Mouse (Mus musculus) testis, postnatal 14 days (tissue): ENCODE results near the gene Ttll5.

ENCODE experiments used
- DNase-seq: peaks from one replicate; pipeline ENCODE4 v3.0.0; 2021; ENCODE audit warnings: low spot score

Gene Ttll5

DNA sequence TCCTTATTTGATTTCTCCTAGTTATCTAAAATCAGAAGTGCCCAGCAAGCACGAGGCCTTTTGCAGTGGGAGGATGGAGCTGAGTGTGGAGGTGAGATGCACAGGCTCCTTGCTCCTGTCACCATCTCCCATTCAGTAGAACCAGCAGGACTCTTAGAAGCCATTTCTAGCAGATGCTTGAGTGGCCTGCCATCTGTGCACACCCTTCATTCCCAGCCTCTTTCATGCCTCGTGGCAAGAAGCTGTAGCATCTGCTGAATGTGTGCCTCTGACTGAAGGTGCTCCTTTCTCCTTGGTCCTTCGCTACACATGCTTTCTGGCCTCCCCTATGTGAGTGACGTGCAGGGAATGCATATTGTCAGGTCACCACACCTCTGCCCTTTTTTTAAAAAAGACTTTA lies 143.9 kb downstream of the Ttll5 start:
- no peak for DNase-seq

- DNase-seq: no peak
These were observed 145.1 kb downstream of the Ttll5 start for GRCm38 (mm10) chr12:85969571-85969970.

- no peak for DNase-seq
These were observed 145.7 kb downstream of the Ttll5 start for GRCm38 (mm10) chr12:85970191-85970590.

GRCm38 (mm10) chr12:85970803-85971202 lies 146.3 kb downstream of the Ttll5 start:
- no peak for DNase-seq

DNA sequence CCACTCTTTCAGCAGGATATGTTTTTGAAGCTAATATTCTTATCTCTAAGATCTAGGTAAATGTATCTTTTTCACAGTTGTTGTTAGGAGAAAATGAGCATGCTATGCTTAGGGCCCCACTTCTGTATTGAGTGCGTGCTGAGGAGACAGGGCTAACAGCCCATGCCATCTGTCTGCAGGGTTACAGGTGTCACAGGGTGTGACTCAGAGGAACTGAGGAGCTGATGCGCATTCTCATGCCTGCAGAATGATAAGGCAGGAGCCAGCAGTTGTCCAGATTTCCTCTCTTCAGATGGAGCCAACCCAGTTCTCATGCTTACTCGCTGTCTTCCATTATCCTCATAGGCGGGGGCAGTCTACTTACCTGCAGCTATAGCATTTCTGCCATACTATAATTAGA lies 147.2 kb downstream of the Ttll5 start:
- DNase-seq: no peak

- DNase-seq: no peak
These were observed 149.1 kb downstream of the Ttll5 start for GRCm38 (mm10) chr12:85973526-85973925.

GRCm38 (mm10) chr12:85974030-85974429 lies 149.6 kb downstream of the Ttll5 start:
- DNase-seq: no peak

- no peak for DNase-seq
These were observed 155.5 kb downstream of the Ttll5 start for GRCm38 (mm10) chr12:85979996-85980395.

- DNase-seq: no peak
These were observed 161.1 kb downstream of the Ttll5 start for GRCm38 (mm10) chr12:85985524-85985923.

- no peak for DNase-seq
These were observed 161.6 kb downstream of the Ttll5 start for GRCm38 (mm10) chr12:85986024-85986423.

DNA sequence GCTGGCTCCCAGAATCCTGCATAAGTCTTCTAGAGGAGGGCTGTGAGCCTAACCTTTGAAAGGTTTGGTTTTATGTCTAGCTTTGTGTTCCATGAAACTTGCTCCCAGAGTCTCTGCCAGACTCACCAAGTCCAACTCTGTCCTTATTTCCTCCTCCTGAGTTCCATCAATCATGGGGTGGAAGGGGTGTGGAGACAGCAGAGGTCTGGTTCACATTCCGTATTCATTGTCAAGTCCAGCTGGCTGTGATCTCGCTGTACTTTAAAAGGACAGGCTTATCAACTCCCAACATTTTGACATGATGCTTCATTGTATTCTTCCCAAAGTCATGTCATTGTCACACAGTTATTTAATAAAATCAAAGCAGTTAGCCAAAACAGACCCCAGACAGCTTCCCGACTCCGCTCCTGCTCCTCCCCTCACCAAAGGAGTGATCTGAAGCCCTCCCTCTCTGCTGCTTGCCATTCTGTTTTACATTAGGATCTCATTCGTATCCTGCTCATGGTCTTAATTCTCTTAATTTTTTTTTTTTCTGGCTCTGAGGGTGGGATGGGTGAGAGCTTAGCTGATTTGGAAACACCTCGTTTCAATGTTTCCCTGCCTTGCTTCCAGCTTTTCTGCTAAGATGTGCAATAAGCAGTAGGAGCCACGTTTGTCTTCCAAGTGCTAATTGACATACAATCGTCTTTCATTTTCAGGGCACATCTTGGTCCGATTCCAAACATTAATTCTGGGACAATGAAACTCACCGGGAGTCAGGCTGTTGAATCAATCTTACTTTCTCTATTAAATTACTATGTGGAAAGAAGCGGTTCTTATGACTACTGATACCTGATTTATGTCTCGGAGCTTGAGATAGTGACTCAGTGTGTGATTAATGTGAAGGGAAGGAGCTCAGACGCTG lies 162.3 kb downstream of the Ttll5 start:
- DNase-seq: peak; percentile 25

DNA sequence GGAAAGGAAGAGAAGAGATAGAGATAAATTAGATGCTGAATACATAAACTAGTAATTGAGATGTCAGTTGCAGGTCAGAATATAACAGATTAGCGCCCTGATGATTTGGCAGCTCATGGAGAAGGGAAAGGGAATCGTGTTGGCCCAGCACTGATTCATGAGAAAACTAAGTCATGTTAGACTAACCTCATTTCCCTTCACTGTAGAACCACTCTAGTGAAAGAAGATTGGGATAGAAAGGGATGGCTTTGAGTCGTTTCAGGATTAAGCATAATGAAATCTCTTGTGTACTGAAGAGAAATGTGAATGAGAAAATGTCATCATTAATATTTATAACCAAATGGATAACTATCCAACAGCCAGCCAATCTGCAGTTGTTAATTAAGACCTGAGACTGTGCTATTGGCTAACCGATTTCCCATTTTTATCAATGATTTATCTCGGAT lies 163.0 kb downstream of the Ttll5 start:
- DNase-seq: no peak

DNA sequence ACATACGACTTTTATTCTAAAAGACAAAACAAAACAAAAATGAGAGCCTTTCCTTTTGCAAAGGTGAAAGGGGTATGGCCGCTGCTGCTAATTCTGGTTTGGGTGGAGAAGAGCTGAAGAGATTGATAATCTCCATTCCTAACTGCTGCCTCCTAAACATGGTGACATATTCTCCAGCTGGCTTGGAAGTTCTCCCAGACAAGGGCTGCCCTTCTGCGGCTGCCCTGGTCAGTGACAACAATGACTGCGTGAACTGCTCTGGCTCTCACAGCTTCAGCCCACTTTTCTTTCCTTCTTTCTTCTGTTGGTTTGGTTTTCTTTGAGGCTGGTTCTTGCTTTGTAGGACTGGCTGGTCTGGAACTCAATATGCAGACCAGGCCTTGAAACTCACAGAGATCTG lies 163.7 kb downstream of the Ttll5 start:
- no peak for DNase-seq

DNA sequence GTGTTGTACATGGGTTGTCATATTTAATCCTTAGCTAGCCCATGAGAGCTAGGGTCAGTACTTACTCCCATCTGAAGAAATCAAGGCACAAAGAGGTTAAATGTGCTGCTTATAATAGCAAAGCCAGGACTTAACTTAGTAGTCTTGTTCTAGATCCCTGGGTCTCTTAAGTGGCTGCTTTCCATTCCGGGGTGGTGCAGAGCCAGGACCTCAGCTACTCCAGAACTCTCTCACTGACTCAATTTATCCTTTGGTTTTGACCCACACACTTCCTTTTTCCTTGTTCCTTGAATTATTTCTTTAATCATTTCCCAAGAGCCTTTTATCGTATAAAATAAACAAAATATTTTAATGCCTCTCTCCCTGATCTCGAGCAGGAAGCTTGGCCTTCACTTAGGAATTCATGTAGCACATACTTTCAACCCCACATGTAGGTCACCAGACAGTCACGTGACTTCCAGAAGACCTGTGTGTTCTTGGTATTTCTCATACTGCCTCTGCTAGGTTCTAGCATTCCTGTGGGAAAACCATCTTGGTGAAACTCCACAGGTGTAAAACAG lies 164.4 kb downstream of the Ttll5 start:
- DNase-seq: no peak

- no peak for DNase-seq
These were observed 167.8 kb downstream of the Ttll5 start for GRCm38 (mm10) chr12:85992013-85992837.

GRCm38 (mm10) chr12:85992838-85993234 lies 168.4 kb downstream of the Ttll5 start:
- no peak for DNase-seq

DNA sequence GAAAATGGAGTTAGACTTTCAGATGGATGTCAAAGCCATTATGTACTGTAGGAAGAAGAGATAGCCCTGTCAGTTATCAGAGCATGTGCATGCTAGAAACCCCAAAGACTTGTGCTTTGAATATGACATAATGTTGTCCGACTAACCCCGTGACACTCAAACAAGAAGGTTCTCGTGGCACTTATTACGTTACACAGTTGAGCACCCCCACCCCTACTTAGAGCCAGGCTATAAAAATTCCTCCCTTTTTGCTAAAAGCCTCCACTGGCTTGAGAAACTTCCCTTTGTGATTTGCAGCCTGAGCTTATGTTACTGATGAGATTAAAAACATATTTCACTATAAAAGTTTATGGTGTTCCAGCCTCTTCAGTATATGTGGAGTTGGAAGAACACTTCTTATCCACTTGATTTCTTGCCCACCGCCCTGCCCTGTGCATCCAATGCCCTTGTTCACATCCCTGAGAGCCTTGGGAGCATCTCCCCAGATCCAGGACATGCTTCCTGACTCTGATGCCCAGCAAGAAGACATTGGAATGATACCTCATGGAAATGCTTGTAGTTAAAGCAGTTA lies 169.4 kb downstream of the Ttll5 start:
- DNase-seq: no peak

GRCm38 (mm10) chr12:86000641-86001073 lies 176.2 kb downstream of the Ttll5 start:
- DNase-seq: peak; percentile 48

DNA sequence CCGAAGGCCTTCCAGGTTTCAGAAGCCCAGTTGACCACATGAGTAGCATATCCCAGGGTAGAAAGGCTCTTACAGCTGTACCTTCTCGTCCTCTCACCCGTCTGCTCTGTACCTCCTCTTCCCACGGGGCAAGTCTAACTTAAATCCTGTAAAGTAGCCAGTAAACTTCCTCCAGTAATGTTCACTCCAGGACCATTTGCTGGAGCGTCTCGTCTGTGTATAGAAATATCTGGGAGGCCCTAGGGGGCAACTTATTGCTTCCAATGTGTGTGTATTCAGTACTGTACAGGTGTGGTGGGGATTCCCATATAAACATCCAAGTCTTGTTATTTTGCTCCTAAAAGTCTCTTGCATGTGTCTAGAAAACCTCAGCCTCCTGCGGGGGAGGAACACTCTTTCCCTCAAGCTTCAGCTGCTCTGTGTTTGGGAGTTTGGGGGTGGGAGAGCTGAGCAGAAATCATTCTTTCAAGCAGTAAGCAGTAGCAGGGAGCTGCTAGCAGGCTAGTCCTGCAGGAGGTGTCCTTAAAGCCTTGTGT lies 176.7 kb downstream of the Ttll5 start:
- DNase-seq: peak; percentile 45

DNA sequence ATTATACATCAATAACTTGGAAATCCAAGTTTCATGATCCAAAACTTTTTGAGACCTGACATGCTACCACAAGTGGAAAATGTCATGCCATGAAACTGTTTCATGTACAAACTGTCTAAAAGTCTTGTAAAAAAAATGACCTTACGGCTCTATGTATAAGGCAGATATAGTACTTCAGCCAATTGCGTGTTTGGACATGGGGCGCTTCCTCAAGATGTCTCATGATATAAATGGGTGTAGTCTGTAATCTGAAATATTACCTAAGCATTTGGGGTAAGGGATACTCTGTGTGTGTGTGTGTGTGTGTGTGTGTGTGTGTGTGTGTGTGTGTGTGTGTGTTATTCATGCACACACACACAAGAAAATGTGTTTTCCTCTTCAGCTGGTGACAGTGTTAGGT lies 180.2 kb downstream of the Ttll5 start:
- DNase-seq: no peak

DNA sequence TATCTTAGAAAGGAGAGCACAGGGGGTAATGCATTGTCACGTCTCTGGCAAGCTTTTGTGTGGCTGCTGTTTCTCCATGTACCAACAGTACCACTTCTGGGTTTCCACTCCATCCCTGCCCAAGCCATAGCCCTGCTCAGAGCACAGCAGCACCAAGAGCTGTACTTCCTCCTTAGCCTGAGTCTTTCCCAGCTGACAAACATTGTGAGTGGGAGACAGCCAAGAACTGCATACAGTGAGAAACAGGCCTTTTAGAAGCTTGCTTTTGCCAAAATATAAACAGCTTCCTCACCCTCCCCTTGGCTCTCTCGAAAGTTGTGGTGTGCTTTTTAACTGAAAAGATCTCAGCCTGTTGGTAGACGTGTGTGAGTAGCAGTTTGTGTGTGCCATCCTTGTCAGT lies 182.9 kb downstream of the Ttll5 start:
- no peak for DNase-seq

DNA sequence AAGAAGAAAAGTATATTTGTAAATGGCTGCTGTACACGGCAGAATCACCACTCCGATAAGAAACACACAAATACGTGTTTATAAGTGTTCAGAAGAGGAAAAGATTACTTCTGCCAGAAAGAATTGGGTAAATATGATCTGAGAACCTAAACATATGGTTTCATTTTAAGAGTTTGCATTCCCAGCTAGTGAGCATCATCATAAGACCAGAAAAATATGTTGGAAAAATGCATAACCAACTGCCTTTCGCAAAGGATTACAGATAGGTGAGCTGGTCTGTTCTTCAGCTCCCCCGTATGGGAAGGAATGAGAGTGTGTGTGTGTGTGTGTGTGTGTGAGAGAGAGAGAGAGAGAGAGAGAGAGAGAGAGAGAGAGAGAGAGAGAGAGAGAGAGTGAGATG lies 186.2 kb downstream of the Ttll5 start:
- no peak for DNase-seq
